Comparison of ENCODE assay signal across 14 mouse cellular contexts in genomic region chr1:157969635-157970111, GRCm38 (mm10).
A peak's percentile ranks its signal among the peaks of the same experiment; 100 is the strongest.
DNase-seq lines count a peak whose midpoint lies in the region; ATAC-seq lines count a peak whose summit lies in the region.
"Had no signal": no experiment of that assay in that cellular context is flagged by ENCODE, and none has a peak within 500 bp of the region (broad histone marks: within the 10 kb centered on the region; RNA-seq: fewer than 3 reads in every experiment).

No protein-coding gene starts in this region.

- H3K4me3 ChIP-seq in hindbrain, embryonic 12.5 days, result no peak overlapping the region
- no peak overlapping the region for H3K4me3 ChIP-seq in midbrain, embryonic 15.5 days
- H3K4me3 ChIP-seq: limb, embryonic 10.5 days had no signal

- no peaks in the 10 kb centered on the region for H3K27me3 ChIP-seq in hindbrain, embryonic 12.5 days
- no peaks in the 10 kb centered on the region for H3K27me3 ChIP-seq in midbrain, embryonic 15.5 days (replicated peaks)

- no peaks in the 10 kb centered on the region for H3K4me1 ChIP-seq in hindbrain, embryonic 12.5 days
- H3K4me1 ChIP-seq in midbrain, embryonic 15.5 days, result no peaks in the 10 kb centered on the region

- H3K9ac ChIP-seq in hindbrain, embryonic 12.5 days, result no peak overlapping the region
- H3K9ac ChIP-seq in midbrain, embryonic 15.5 days, result no peak overlapping the region
- H3K9ac ChIP-seq: lung, embryonic 14.5 days had no signal

- DNase-seq in embryo, embryonic 10 days (ENCODE audit: low spot score), result peak; percentile 16
- no peak for DNase-seq in embryo, embryonic 9.5 days (ENCODE audit: extremely low spot score)
- DNase-seq in brain, embryonic 18.5 days (ENCODE audit: low read depth, low spot score), result peak; percentile 16
- DNase-seq in yolk sac, embryonic 10.5 days (ENCODE audit: low spot score), result no peak
- DNase-seq in spleen, postnatal 36 days (ENCODE audit: low spot score in 2 of 2), result no peak
- DNase-seq in cerebellum, adult 9-10 months, result no peak
- DNase-seq: adrenal gland, postnatal 14 days; cerebellum, postnatal 10 days; lung, embryonic 14.5 days; thymus, postnatal 14 days had no signal

- no peaks in the 10 kb centered on the region for H3K36me3 ChIP-seq in hindbrain, embryonic 12.5 days
- H3K36me3 ChIP-seq in midbrain, embryonic 15.5 days (replicated peaks), result no peaks in the 10 kb centered on the region
- H3K36me3 ChIP-seq: limb, embryonic 10.5 days had no signal

- no peak overlapping the region for H3K27ac ChIP-seq in hindbrain, embryonic 12.5 days
- no peak overlapping the region for H3K27ac ChIP-seq in midbrain, embryonic 15.5 days
- H3K27ac ChIP-seq: kidney, postnatal 0 days; limb, embryonic 10.5 days had no signal

- peak; percentile 84 for ATAC-seq in hindbrain, embryonic 12.5 days (ENCODE audit: low FRiP score)
- ATAC-seq in midbrain, embryonic 15.5 days (replicated peaks), result 0 out of 2 replicates have a peak, but pooled peaks have one; percentile 42

- H3K4me2 ChIP-seq in hindbrain, embryonic 12.5 days (replicated peaks), result no peak overlapping the region
- no peak overlapping the region for H3K4me2 ChIP-seq in midbrain, embryonic 15.5 days
- H3K4me2 ChIP-seq: lung, embryonic 14.5 days had no signal

- WGBS in hindbrain, embryonic 12.5 days, result 43% methylated on average over 6 of the region's 6 CpGs
- WGBS in midbrain, embryonic 15.5 days, result 43% methylated on average over 6 of the region's 6 CpGs

- H3K9me3 ChIP-seq in hindbrain, embryonic 12.5 days (replicated peaks), result no peaks in the 10 kb centered on the region
- no peaks in the 10 kb centered on the region for H3K9me3 ChIP-seq in midbrain, embryonic 15.5 days
- H3K9me3 ChIP-seq: limb, embryonic 10.5 days had no signal

Comparison
In these comparisons a context has a peak if more than half of its experiments do, and no peak if none do; other contexts are left out.
1. DNase-seq: peak in embryo, embryonic 10 days (single experiment) and brain, embryonic 18.5 days (single experiment); none in embryo, embryonic 9.5 days (single experiment), yolk sac, embryonic 10.5 days (single experiment), spleen, postnatal 36 days (0 of 2) and cerebellum, adult 9-10 months (single experiment).